Mouse (Mus musculus) spleen, postnatal 4 days (tissue): ENCODE measurements around the gene Cadm1.

Experiments used
- DNase-seq, 2 experiments: peaks; one replicate each; pipeline ENCODE4 v3.0.0; 2022; ENCODE audit warnings: low spot score in 2 of 2

Gene Cadm1

DNA sequence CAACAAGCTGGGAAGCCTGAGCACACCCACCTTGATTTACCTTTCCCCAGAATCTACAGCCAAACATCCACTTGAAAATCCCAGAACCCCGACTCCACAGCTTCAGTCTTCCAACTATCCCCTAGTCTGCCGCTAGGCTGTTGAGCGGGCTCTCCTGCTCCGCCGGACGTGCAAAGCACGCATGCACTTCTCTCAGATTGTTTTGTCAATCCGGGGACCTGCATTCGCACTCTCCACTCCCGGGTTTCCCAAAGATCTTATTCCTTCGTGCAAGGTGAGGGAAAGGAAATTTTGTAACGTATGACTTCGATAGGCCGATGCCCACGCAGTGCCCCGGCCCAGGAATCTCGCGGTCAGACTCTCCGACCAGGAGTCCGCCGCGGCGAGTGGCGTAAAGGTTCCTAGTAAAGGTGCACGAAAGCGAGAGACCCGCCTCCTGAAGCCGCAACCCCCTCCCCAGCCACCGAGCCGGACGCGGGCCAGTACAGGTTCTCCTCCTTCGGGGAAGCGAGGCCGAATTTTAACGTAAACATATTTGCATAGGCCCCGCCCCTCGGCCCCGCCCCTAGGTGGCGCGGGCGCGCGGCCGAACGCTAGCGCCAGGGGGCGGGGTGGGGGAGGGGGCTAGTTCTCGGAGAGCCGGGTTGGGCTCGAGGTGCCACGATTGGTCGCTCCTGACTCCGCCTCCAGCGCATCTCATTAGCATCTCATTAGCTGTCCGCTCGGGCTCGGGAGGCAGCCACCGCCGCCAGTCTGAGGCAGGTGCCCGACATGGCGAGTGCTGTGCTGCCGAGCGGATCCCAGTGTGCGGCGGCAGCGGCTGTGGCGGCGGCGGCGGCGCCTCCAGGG is at the start of gene Cadm1:
Gene Cadm1 (plus strand): TSS at position 572 of the 849 bp plus-strand sequence.
- DNase-seq, result peak; percentile 77 to 85

DNA sequence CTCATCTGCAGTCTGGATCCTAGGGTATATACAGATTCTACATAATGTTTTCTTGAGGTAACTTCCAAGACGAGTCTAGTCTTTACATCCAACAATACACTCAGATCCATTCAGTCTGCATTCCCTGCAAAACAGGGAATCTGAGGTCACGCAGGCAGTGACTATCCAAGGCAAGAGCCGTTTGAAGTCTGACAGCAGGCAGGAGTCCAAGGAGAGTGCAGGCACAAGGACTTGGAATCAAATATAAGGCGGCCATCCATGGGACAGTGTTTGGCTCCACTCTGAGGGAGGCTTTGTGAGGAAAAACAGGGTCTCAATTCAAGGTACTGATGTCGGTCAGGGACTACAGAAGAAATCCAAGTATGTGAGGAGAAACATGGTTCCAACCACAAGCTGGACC is 45.5 kb upstream of the Cadm1 start:
- no peak for DNase-seq

DNA sequence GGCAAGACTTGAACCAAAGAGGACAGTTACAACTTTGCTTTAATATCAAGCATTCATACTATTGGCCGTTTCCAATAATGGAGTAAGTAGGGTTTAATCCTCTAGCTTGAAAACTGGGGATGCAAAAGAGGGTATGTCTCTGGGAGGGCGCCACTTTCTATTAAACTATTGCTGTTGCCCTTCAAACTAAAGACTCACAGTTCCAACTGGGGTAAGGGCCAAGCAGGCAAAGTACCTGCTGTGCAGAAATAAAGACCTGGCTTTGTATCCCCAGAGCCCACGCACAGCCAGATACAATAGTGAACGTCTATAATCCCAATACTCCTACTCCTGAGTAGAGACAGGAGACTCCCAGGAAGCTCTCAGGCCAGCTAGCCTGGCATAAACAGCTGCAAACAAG is 44.8 kb upstream of the Cadm1 start:
- DNase-seq, result no peak

GRCm38 (mm10) chr9:47499761-47500160 is 30.2 kb upstream of the Cadm1 start:
- no peak for DNase-seq

GRCm38 (mm10) chr9:47505956-47506355 is 24.0 kb upstream of the Cadm1 start:
- DNase-seq, result no peak

- no peak for DNase-seq
These were observed 23.1 kb upstream of the Cadm1 start for GRCm38 (mm10) chr9:47506876-47507275.

GRCm38 (mm10) chr9:47508109-47508508 is 21.9 kb upstream of the Cadm1 start:
- no peak for DNase-seq

- no peak for DNase-seq
These were observed 17.5 kb upstream of the Cadm1 start for GRCm38 (mm10) chr9:47512521-47512920.

DNA sequence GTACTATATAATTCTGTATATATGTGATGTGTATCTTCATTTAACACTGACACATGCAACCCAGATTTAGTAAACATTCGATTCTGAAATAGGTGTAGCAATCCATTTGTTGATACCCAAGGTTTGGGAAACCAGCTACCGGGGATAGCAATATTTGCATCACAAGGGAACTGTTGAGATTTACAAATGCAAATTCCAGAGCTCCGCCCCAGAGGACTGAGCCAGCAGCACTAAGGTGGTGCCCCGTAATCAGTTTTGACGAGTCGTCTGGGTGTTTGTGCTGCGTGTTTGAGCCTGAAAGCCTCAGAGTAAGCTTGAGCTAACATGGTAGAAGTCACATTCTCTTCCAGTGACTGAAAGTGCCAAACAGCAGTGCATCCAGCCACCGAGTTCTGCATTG is 15.7 kb upstream of the Cadm1 start:
- DNase-seq, result no peak

DNA sequence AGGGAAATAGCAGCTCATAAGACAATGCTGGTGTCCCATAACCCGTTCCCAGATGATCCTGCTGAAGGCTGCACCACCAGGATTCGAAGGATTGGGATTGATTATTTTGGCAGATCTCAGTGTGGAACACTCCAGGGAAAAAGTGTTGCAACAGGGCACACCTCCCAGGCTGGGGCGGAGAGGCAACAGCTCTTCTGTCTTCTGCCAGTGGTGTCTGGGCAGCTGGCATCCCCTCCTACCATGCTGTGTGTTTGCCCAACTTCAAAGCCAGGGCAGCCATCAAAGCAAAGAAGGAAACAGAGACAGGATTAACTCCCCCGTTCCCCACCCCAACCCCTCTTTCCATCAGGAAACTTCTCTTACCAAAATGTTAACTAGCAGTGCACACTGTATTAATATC is 13.7 kb upstream of the Cadm1 start:
- no peak for DNase-seq

DNA sequence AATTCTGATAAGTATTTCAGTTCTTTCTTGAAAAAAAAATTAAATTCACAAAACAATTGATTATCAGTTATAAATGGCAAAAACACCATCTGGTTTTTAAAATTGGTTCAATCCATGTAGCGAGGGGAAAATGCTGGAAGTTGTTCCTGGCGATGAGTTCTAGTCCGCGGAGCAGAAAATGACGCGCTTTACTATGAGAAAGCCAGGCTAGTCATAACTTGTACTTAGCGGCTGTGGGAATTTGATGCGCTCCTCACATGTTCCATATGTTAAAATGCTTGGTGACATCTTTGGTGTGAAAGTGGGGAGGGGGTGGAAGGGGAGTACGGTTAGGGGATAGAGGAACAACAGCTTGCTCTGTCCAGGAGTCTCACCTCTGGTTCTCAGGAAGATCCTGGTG is 2.7 kb upstream of the Cadm1 start:
- DNase-seq, result no peak

DNA sequence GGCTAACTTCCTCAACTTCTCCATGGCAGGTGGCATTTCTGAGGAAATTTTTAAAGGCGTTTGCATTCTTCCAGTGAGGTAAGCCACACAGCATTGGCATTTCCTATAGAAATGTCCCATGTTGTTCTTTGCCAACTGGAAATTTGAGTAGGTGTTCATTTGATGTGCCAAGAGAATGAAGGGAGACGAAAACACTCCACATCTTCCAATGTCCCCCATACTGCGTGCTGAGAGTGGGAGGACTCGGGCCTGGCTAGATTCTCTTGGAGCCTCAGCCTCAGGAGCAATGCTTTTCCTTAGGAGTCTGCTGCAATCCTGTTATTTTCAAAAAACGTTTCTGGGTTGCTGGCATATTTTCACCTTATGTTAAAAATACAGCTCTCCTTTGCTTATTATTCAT is 2.2 kb upstream of the Cadm1 start:
- DNase-seq, result peak in 1 of 2 experiments; percentile 17

GRCm38 (mm10) chr9:47529182-47529581 is 791 bp upstream of the Cadm1 start:
- DNase-seq, result no peak

GRCm38 (mm10) chr9:47530544-47530921 is 560 bp downstream of the Cadm1 start:
- peak; percentile 13 to 67 for DNase-seq

GRCm38 (mm10) chr9:47530922-47531850 is 1.2 kb downstream of the Cadm1 start:
- DNase-seq, result peak in 1 of 2 experiments; percentile 66

DNA sequence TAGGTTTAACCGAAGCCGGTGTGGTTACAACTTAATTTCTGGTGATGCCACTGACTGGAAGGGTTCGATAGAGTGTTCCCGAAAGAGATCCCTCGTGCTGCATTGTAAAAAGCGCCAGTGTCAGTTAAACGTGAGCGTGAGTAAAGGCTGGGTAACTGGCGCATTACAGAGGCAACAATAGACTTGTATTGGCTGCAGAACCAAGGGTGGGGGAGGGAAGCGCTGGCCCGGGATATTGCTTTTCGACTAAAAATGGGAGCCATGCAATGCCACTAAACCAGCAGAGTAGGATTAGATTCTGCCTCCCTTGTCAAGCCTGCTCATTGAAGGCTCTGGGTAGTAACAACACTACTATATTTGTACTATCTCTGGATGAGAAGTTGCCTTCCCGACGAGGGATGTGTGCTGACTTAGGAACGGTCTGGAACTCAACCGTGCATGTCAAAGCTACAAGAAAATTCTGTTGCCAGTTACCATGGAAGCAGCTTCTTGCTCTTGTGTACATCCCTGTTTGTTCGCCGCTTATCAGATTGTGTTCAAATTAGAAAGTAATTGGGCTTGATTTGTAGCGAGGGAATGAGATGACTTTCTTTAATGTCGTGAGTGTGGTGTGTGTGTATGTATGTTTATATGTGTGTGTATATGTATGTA is 2.4 kb downstream of the Cadm1 start:
- no peak for DNase-seq

DNA sequence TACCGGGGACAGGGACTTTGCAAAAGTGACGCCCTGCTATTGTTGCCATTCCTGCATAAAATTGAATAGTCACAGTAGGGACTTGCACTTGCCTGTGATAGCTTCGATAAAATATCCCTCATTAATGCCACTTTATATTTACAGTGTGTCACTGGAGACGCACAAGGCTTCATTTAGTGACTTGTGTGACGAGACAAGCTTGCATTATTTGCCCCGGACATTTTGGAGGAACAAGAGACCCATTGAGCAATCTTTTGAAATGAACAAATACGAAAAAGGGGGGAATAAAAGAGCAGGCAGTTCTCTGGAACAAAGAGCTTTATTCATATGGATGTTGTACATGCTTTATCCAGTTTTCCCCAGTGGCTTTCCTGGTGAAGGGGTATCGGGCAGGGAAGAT is 3.5 kb downstream of the Cadm1 start:
- no peak for DNase-seq

GRCm38 (mm10) chr9:47534573-47535475 is 4.9 kb downstream of the Cadm1 start:
- no peak for DNase-seq

DNA sequence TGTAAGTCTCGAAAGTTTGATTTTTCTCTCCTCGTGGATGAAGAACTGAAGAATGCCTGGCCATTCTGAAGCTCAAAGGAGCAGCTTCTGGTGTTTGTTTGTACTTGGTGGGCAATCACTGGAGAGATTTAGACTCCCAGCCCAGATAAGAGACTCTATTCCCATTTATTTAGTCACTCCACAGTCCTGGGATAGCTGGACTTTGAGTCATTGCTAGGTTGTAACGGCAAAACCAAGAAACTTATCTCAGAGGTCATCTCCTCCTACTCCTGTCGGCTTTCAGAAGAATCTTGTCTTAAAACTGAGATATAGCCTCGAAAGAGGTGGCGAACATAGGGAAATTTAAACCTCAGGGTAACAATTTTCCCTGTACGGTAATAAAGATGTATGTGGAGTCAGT is 15.3 kb downstream of the Cadm1 start:
- no peak for DNase-seq

DNA sequence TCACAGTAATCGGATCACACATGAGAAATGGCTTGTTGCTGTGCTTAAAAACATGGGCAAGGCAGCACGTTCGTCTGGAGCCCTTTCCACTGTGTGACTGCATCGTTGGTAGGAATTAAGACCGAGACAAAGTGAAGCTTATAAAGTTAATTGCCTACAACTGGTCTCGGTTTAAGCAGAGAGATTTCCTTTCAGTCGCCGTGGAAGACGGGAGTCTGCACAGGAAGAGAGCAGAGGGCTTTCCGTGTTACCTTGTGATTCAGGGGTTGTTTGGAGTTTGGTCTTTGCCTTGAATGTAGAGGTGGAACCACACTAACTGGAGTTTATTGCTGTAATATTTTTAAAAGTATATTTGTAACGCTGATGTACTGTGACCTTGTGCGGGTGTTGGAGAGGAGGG is 15.7 kb downstream of the Cadm1 start:
- DNase-seq, result no peak

DNA sequence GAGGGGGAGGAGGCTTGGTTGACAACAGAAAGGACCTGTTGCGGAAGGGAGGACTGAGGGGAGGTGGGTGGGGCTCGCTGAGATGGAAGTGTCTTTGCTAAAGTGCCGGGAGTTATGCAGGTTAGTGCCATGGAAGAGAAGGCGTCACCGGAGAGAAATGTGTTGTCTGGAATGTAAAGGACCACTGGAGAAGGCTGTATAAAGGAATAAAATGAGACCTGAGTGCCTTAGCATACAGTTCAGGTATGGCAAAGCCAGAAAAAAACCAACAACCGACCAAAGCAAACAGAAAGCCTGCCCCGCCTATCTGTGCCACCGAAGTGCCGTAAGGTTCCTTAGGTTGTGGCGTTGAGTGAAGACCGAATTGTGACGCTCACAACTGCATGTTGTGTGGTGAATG is 18.4 kb downstream of the Cadm1 start:
- no peak for DNase-seq
